Mouse (Mus musculus) liver, embryonic 14.5 days (tissue): ENCODE data around the gene Dlx6. TPM values are rescaled to one million over a fixed set of nuclear protein-coding genes. Genes with fewer than 3 reads are reported as not detected.

Experiments
- ATAC-seq: fragments of 200-750 bp; cut with Nextera tagmentation; 2 replicates; pipeline ENCODE4 v1.8.0; 2017; ENCODE audit warnings: moderate number of reproducible peaks, mild to moderate bottlenecking, moderate library complexity; ENCODE audit not compliant: insufficient read depth
- DNase-seq, 3 experiments: peaks; one replicate each; pipeline ENCODE4 v3.0.0-alpha.2; 2012 to 2013; ENCODE audit warnings: low read depth in 3 of 3, low spot score in 3 of 3
- H3K27ac ChIP-seq: fragments of 300-500 bp; sonication (generic); 2 replicates; pipeline ENCODE4 v1.5.1; 2014; ENCODE audit warnings: moderate library complexity, mild to moderate bottlenecking, control low read depth, inconsistent platforms
- H3K27me3 ChIP-seq: fragments of 300-500 bp; sonication (generic); 2 replicates; pipeline ENCODE4 v1.6.1; 2014; ENCODE audit warnings: mild to moderate bottlenecking, low read length, moderate library complexity; ENCODE audit not compliant: control insufficient read depth, insufficient read depth
- H3K36me3 ChIP-seq: fragments of 300-500 bp; sonication (generic); replicated peaks from 2 replicates; pipeline ENCODE4 v1.6.1; 2014; ENCODE audit warnings: low read depth; ENCODE audit not compliant: control insufficient read depth, insufficient read depth
- H3K4me1 ChIP-seq, 2 experiments: fragments of 200-500 bp in 1 of 2; fragments of 300-500 bp in 1 of 2; sonication (generic) in 1 of 2; replicated peaks; 2 replicates each; pipeline ENCODE4 v1.6.1; 2012 to 2014; ENCODE audit warnings: antibody characterized with exemption in 1 of 2, inconsistent platforms in 1 of 2, low read length in 1 of 2; ENCODE audit not compliant: control insufficient read depth in 2 of 2, insufficient read depth in 2 of 2
- H3K4me2 ChIP-seq: fragments of 300-500 bp; sonication (generic); 2 replicates; pipeline ENCODE4 v1.6.1; 2014; ENCODE audit warnings: low read depth, mild to moderate bottlenecking, control low read depth, moderate library complexity
- H3K4me3 ChIP-seq, 2 experiments: fragments of 200-500 bp in 1 of 2; fragments of 300-500 bp in 1 of 2; sonication (generic) in 1 of 2; 2 replicates each; pipeline ENCODE4 v1.5.1; 2012 to 2014; ENCODE audit warnings: low read depth in 2 of 2, low read length in 2 of 2, mild to moderate bottlenecking in 2 of 2, control low read depth in 1 of 2, inconsistent platforms in 1 of 2, moderate library complexity in 1 of 2; ENCODE audit not compliant: insufficient read depth in 1 of 2
- H3K9ac ChIP-seq: fragments of 300-500 bp; sonication (generic); replicated peaks from 2 replicates; pipeline ENCODE4 v1.6.1; 2014; ENCODE audit warnings: mild to moderate bottlenecking, control low read depth, moderate library complexity
- H3K9me3 ChIP-seq: fragments of 300-500 bp; sonication (generic); 2 replicates; pipeline ENCODE4 v1.6.1; 2016; ENCODE audit warnings: low read length, mixed read lengths; ENCODE audit not compliant: control insufficient read depth
- CTCF ChIP-seq: IDR thresholded peaks from 2 replicates; pipeline ENCODE4 v1.5.1; 2016; ENCODE audit warnings: antibody characterized with exemption, low read depth, control low read depth
- EP300 ChIP-seq: IDR thresholded peaks from 2 replicates; pipeline ENCODE4 v1.6.1; 2016; ENCODE audit warnings: antibody characterized with exemption, low read depth
- WGBS: fragments of 180-500 bp; shearing (Covaris S2); extraction: QIAGEN DNeasy Blood & Tissue Kit; methylation state at CpG from one replicate; pipeline ENCODE4 v1.1.7; 2014; ENCODE audit not compliant: insufficient replicate concordance; 5-methylcytosine and 5-hydroxymethylcytosine counted together
- polyA plus RNA-seq, 2 experiments: library from polyadenylated mRNA; depleted of rRNA in 1 of 2; stranded (reverse) in 1 of 2; unstranded in 1 of 2; fragments of >200 nt; fragmentation: Nextera tagmentation in 1 of 2; extraction: Ambion mirVana in 1 of 2; gene quantifications; 2 replicates each; pipeline versions ENCODE4 v1.2.1 to v1.2.3; 2012 to 2014

The Dlx6 gene
- polyA plus RNA-seq, 2 experiments, result not detected

DNA sequence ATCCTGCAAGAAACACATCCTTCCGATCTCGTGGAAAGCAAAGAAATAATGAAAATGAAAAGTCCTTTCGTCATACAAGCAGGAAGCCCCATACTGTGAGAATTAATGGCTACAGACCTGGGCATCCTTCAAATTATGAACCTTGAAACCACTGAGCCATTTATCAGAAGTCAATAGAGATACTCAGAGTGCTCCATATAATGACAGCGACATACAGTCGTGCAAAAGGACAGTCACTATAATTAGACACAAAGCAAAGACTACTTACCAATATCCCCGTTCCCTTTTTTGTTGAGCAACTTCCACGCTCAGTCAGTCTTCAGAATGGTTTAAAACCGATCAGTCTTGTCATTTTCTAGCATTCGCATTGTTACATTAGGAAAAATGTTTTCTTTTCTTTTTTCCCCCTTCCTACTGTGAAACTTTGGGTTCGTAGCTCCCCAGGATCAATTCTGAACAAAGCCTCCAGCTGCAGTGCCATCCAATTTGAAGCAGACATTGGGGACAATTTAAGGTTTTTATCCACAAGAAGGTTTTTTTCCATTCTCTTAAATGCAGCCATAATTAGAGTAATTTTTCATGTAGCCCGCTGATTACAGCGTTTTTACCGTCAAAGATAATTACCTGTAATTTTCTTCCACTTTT is 6.0 kb downstream of the Dlx6 start:
- no peak overlapping the region for H3K4me3 ChIP-seq
- no peaks in the 10 kb centered on the region for H3K4me1 ChIP-seq
- DNase-seq, result no peak
- peaks cover 87% of the 10 kb centered on the region for H3K27me3 ChIP-seq
- no peaks in the 10 kb centered on the region for H3K36me3 ChIP-seq
- no peaks in the 10 kb centered on the region for H3K9me3 ChIP-seq
- no peak for ATAC-seq
- H3K9ac ChIP-seq, result no peak overlapping the region
- no peak overlapping the region for H3K27ac ChIP-seq
- H3K4me2 ChIP-seq, result no peak overlapping the region
- TF ChIP-seq EP300 (no peak), CTCF (no peak)
- WGBS, result 4% methylated on average over 13 of the region's 13 CpGs

DNA sequence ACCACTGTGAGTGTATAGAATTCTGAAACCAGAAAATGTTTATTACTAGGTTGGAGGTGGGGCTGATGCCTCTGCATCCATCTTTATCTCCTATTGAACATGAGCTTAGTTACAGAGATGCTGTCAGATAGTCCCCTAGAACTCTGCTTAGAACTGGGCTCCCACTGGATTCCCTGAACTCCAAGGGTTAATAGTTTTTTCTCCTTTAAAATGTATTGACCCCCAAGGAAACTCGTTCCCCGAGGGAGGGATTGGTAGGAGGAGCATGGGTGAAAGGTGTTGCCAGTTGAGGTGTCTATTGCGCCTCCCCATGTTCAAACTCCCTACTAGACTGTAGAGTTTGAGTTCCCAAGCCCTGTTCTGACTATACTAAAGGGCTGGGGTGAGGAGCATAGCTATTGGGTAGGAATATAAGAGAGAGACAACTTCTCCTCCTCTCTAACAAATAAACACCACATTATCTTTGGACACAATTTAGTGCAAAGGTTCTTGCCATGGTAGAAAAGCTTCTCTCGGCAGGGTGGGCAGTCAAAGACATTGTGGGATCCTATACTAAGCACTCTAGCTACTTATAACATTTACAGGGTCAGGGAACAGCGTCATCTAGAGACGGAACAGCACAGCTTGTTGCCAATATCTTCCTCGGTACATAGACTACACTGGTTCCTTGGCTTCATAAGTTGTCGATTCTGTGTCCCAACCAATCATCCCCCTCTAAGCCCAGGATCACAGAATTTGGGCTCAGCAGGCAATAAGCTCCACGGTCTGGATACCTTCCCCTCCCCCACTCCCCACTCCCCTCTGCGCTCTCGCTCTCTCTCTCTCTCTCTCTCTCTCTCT is 7.0 kb downstream of the Dlx6 start:
- H3K27me3 ChIP-seq, result peaks cover 87% of the 10 kb centered on the region
- DNase-seq (no peak), ATAC-seq (no peak)
- no peak overlapping the region for H3K4me2 ChIP-seq
- no peaks in the 10 kb centered on the region for H3K36me3 ChIP-seq
- H3K4me3 ChIP-seq, result no peak overlapping the region
- H3K4me1 ChIP-seq, result no peaks in the 10 kb centered on the region
- TF ChIP-seq EP300, result no peak
- TF ChIP-seq CTCF, result no peak
- 1% methylated on average over 11 of the region's 11 CpGs for WGBS
- no peak overlapping the region for H3K27ac ChIP-seq
- H3K9me3 ChIP-seq, result no peaks in the 10 kb centered on the region
- no peak overlapping the region for H3K9ac ChIP-seq

DNA sequence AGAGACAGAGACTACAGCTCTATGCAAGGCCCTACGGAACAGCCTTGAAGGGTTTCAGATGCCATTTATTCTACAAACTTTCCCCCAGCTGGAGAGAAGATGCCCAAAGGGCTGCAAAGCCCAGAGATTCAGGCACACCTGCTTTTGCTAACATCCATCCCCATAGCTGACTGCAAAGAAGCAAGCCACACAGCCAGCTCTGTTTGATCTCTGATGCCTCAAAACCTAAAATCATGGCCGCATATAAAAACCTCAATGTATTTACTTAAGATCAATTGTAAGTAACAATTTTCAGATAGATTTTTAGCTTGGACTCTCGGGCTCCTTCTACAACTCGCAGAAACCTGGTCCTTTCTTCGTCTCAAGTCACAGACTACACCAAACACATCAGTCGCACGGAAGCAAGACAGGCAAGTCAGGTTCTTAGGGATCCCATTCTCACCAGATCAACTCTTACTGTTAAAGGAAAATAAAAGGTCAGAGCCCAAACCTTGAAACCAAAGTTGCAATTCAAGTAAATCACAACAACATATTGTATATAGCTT is 7.8 kb downstream of the Dlx6 start:
- Histone ChIP-seq H3K9me3 (no peaks in the 10 kb centered on the region), H3K36me3 (no peaks in the 10 kb centered on the region), H3K27ac (no peak overlapping the region), H3K4me1 (no peaks in the 10 kb centered on the region), H3K27me3 (peaks cover 87% of the 10 kb centered on the region), H3K9ac (no peak overlapping the region), H3K4me3 (no peak overlapping the region), H3K4me2 (no peak overlapping the region)
- DNase-seq, result no peak
- 3% methylated on average over 7 of the region's 7 CpGs for WGBS
- TF ChIP-seq EP300 (no peak), CTCF (no peak)
- no peak for ATAC-seq

DNA sequence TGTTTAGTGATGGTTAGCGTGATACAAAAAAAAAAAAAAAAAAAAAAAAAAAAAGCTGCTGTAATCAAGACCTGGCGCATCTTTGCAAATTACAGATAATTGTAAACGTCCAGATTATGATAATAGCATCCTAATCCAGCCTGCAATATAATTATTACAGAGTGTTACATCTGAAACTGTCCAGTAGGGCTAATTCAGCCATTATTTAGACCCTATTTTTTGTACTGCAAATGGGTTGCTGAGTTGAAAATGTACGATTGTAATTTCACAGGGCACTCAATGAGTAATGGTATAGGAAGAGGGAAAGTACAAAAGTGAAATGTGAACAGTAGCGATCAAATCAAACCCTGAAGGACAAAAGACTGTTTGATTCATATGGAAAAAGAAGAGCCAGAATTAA is 8.6 kb downstream of the Dlx6 start:
- TF ChIP-seq EP300 (no peak), CTCF (no peak)
- no peak overlapping the region for H3K9ac ChIP-seq
- H3K27me3 ChIP-seq, result peaks cover 87% of the 10 kb centered on the region
- H3K36me3 ChIP-seq, result no peaks in the 10 kb centered on the region
- DNase-seq (no peak), ATAC-seq (no peak)
- no peak overlapping the region for H3K27ac ChIP-seq
- 7% methylated on average over 5 of the region's 5 CpGs for WGBS
- H3K4me2 ChIP-seq, result no peak overlapping the region
- no peaks in the 10 kb centered on the region for H3K4me1 ChIP-seq
- no peaks in the 10 kb centered on the region for H3K9me3 ChIP-seq
- H3K4me3 ChIP-seq, result no peak overlapping the region

DNA sequence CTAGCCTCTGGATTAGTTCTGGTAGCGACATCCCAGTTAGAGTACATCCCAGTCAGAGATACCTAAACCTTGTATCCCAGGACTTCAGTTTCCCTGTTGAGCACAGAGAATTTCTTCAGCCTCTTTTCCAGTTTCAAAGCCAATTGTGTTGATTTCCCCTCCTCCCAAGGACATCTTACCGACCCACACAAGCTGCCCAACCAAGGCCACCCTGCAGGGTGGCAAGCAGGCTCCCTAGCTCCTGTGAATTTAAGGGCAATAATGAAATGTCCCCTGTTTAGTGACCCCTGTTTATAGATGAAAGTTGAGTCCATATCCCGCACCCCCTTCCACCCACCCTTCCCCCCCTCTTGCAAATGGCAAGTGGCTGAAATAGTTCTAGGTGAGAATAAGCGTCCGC is 9.7 kb downstream of the Dlx6 start:
- Histone ChIP-seq H3K36me3 (no peaks in the 10 kb centered on the region), H3K4me1 (no peaks in the 10 kb centered on the region), H3K27me3 (peaks cover 92% of the 10 kb centered on the region), H3K4me3 (no peak overlapping the region), H3K4me2 (no peak overlapping the region), H3K27ac (no peak overlapping the region), H3K9me3 (no peaks in the 10 kb centered on the region), H3K9ac (no peak overlapping the region)
- no peak for DNase-seq
- no peak for ATAC-seq
- no peak for TF ChIP-seq EP300
- TF ChIP-seq CTCF, result no peak
- 2% methylated on average over 5 of the region's 5 CpGs for WGBS
